23 mouse cellular contexts compared by ENCODE assay signal in the genomic region with DNA sequence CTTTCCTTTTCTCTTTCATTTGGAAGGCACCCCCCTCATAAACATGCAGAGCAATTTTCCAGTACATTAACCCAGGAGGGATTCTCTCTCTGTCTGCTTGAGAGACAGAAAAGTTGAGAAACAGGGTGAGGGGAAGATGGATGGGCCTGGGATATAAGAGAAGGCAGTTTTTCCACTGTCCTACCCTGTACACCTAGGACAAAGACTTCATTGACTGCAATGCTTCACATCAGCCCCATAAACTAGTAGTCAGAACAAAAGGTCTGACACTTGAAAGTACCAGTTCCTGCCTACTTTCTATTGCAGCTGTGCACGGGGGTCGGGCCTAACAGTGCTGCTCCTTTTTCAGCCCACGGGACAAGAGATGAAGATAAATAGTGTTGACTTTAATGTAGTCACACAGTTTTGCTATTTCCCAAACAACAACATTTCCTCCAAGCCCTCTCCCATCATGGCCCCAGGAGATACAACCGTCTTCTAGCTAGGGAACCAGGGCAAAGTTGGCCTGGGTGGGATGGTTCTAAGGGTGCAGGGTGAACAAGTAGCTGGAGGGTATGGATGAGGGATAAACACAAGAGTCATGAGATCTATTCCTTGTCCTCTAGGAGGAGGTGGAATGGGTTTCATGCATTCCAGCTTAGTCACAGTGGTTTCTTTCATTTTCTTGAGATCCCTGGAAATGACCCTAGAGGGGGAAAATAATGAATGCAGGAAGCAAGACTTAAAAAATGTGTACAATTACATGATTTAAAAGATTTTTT.
DNase-seq lines count a peak whose midpoint lies in the region; ATAC-seq lines count a peak whose summit lies in the region.
"Had no signal": no experiment of that assay in that cellular context is flagged by ENCODE, and none has a peak within 500 bp of the region (broad histone marks: within the 10 kb centered on the region; RNA-seq: fewer than 3 reads in every experiment).

No protein-coding gene starts in this region.

- H3K27me3 ChIP-seq in kidney, embryonic 16.5 days (ENCODE audit: insufficient read depth, low read length), result no peaks in the 10 kb centered on the region
- peaks cover 7% of the 10 kb centered on the region; the same call in 1 of the 2 replicates for H3K27me3 ChIP-seq in hindbrain, embryonic 13.5 days
- no peaks in the 10 kb centered on the region for H3K27me3 ChIP-seq in neural tube, embryonic 13.5 days

- WGBS in kidney, embryonic 16.5 days, result 19% methylated on average over 4 of the region's 4 CpGs
- 14% methylated on average over 4 of the region's 4 CpGs for WGBS in hindbrain, embryonic 13.5 days
- 14% methylated on average over 4 of the region's 4 CpGs for WGBS in neural tube, embryonic 13.5 days

- no peak overlapping the region for H3K9ac ChIP-seq in kidney, embryonic 16.5 days (replicated peaks; ENCODE audit: low read length)
- no peak overlapping the region for H3K9ac ChIP-seq in hindbrain, embryonic 13.5 days
- no peak overlapping the region for H3K9ac ChIP-seq in neural tube, embryonic 13.5 days
- H3K9ac ChIP-seq: embryonic facial prominence, embryonic 13.5 days had no signal

- DNase-seq in kidney, adult 8-10 months, result no peak
- peak; percentile 75 for DNase-seq in embryo, embryonic 10.5 days (ENCODE audit: low spot score)
- DNase-seq in heart, postnatal 36 days, result no peak
- DNase-seq in cerebellum, postnatal 14 days, result no peak
- no peak for DNase-seq in layer of hippocampus, adult 9-10 months (ENCODE audit: low spot score)
- DNase-seq: adrenal gland, adult 2 months; cerebellum, postnatal 25 days; gastrocnemius, postnatal 25 days; heart, postnatal 10 days; lung, adult 2 months; midbrain, embryonic 14.5 days had no signal

- ATAC-seq in kidney, embryonic 16.5 days (ENCODE audit: low FRiP score, low TSS enrichment), result peak; percentile 94
- peak; percentile 69 for ATAC-seq in hindbrain, embryonic 13.5 days (ENCODE audit: low FRiP score)
- ATAC-seq in neural tube, embryonic 13.5 days (ENCODE audit: low read depth), result peak; percentile 96
- ATAC-seq: CD4-positive, CD25-positive, alpha-beta regulatory T cell, adult 4 months; intestine, embryonic 16.5 days had no signal

- no peak overlapping the region for H3K4me3 ChIP-seq in kidney, embryonic 16.5 days (ENCODE audit: low read length)
- H3K4me3 ChIP-seq in hindbrain, embryonic 13.5 days, result no peak overlapping the region
- no peak overlapping the region for H3K4me3 ChIP-seq in neural tube, embryonic 13.5 days
- H3K4me3 ChIP-seq: embryonic facial prominence, embryonic 13.5 days; heart, embryonic 10.5 days; limb, embryonic 10.5 days; myocyte had no signal

- no peak overlapping the region for H3K4me2 ChIP-seq in kidney, embryonic 16.5 days (replicated peaks; ENCODE audit: low read depth, low read length)
- no peak overlapping the region for H3K4me2 ChIP-seq in hindbrain, embryonic 13.5 days
- no peak overlapping the region for H3K4me2 ChIP-seq in neural tube, embryonic 13.5 days
- H3K4me2 ChIP-seq: embryonic facial prominence, embryonic 13.5 days; liver, embryonic 11.5 days had no signal

- no peaks in the 10 kb centered on the region for H3K36me3 ChIP-seq in kidney, embryonic 16.5 days (ENCODE audit: insufficient read depth, low read length)
- H3K36me3 ChIP-seq in hindbrain, embryonic 13.5 days, result no peaks in the 10 kb centered on the region
- no peaks in the 10 kb centered on the region for H3K36me3 ChIP-seq in neural tube, embryonic 13.5 days
- H3K36me3 ChIP-seq: embryonic facial prominence, embryonic 13.5 days; G1E; heart, embryonic 10.5 days; limb, embryonic 10.5 days had no signal

- peak overlapping the region; percentile 75 for H3K27ac ChIP-seq in kidney, embryonic 16.5 days (ENCODE audit: low read length)
- no peak overlapping the region for H3K27ac ChIP-seq in hindbrain, embryonic 13.5 days
- 0 out of 2 replicates have a peak overlapping the region, but pooled peaks have one; percentile 15 for H3K27ac ChIP-seq in neural tube, embryonic 13.5 days (replicated peaks)
- H3K27ac ChIP-seq: embryonic facial prominence, embryonic 13.5 days; heart, embryonic 10.5 days; limb, embryonic 10.5 days; macrophage had no signal

- intact Hi-C loops in heart, postnatal 36 days (cut with DNase I), result no loop called here

- peaks cover 12% of the 10 kb centered on the region for H3K4me1 ChIP-seq in kidney, embryonic 16.5 days (ENCODE audit: insufficient read depth, low read length)
- H3K4me1 ChIP-seq in hindbrain, embryonic 13.5 days (replicated peaks), result peaks cover 12% of the 10 kb centered on the region
- peaks cover 24% of the 10 kb centered on the region for H3K4me1 ChIP-seq in neural tube, embryonic 13.5 days (replicated peaks)

- H3K9me3 ChIP-seq in kidney, embryonic 16.5 days (ENCODE audit: low read length), result no peaks in the 10 kb centered on the region
- no peaks in the 10 kb centered on the region for H3K9me3 ChIP-seq in hindbrain, embryonic 13.5 days
- no peaks in the 10 kb centered on the region for H3K9me3 ChIP-seq in neural tube, embryonic 13.5 days
- H3K9me3 ChIP-seq: embryonic facial prominence, embryonic 13.5 days; heart, embryonic 10.5 days; limb, embryonic 10.5 days had no signal
